Mouse (Mus musculus): ENCODE results near the gene Gm20715.
A peak's percentile ranks its signal among the peaks of the same experiment; 100 is the strongest.
"Not testable (repeated sequence)": the region's sequence is repeated elsewhere in the genome, so short reads cannot be mapped to it uniquely, and the experiment has no call there.

Gene Gm20715

DNA sequence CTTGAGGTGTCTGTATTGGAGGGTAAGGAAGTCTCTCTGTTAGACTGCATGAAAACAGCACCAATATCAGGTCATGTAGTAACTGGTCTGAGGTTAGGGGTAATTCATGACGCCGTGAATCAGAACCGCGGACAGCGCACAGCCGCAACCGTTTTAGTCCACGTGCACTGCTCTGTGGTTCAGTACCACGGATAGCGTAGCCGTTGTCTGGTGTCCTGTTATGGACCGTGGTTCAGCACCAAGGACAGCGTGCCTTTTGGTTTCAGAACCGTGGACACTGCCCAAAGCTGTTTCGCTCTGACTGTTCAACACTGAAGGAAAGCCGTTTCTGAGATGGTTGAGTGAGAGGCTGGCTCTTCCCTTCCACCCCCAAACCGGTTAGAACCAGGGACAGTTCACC is at the start of gene Gm20715:
Gene Gm20715, plus strand, starts transcription at position 235 of the 400 bp plus-strand sequence.
- DNase-seq (ENCODE audit: low read depth, low spot score): peak; percentile 97

DNA sequence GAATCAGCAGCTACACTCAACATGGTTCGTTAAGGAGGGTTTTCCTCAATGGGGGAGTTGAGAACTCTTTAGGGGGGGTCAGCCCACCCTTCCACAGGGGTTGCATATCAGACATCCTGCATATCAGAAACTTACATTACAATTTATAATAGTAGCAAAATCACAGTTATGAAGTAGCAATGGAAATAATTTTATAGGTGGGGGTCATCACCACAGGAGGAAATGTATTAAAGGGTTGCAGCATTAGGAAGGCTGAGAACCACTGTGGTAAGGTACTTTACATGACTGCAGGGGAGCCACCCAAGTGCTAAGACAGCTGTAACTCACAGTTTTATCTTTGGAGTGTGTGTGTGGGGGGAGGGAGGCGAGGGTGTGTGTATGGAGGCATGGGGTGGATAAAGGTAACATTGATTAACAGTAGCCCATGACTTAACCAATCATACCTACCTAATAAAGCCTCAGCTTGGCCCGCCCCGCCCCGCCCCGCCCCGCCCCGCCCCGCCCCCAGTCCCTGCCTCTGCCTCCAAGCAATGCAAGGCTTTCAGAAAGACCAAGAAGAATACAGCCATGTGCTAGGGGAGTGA is 49.5 kb upstream of the Gm20715 start:
- DNase-seq (ENCODE audit: low read depth, low spot score): no peak

DNA sequence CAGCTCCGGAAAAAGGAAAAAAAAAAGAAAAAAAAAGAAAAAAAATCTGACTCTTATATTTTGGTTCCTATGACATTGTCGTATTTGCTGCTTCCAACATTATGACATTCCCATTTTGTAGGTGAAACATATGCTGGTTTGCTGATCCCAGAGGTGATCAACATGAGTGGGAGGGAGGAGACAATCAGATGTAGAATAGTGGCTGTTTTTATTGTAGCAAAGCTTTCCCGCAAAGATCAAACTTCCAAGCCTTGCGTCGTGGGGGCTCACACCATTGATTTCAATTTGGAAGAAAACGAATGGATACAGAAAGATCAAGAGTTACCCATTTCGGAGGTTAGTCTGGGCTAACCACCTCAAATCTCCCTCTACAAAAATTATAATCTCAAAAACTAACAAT is 48.3 kb upstream of the Gm20715 start:
- no peak for DNase-seq (ENCODE audit: low read depth, low spot score)

- peak; percentile 99 for DNase-seq (ENCODE audit: low read depth, low spot score)
Measured at GRCm38 (mm10) chr7:6362268-6363046, 47.6 kb upstream of the Gm20715 start.

GRCm38 (mm10) chr7:6363047-6363488 is 47.0 kb upstream of the Gm20715 start, which contains the start of gene Zfp78:
Gene Zfp78 (plus strand): TSS chr7:6363280.
- peak; percentile 97 for DNase-seq (ENCODE audit: low read depth, low spot score)

DNA sequence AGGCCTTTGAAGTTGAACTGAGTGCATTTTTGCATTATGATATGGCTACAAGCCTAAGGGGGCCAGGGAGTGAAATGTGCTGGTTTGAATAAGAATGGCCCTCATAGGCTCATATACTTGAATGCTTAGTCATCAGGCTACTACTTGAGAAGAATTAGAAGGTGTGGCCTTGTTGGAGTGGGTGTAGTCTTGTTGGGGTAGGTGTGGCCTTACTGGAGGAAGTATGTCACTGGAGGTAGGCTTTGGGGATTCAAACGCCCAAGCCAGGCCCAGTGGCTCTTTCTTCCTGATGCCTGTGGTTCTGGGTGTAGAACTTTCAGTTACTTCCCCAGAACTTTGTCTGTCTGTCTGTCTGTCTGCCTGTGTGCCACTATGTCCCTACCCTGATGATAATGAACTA is 45.3 kb upstream of the Gm20715 start:
- peak; percentile 64 for DNase-seq (ENCODE audit: low read depth, low spot score)

DNA sequence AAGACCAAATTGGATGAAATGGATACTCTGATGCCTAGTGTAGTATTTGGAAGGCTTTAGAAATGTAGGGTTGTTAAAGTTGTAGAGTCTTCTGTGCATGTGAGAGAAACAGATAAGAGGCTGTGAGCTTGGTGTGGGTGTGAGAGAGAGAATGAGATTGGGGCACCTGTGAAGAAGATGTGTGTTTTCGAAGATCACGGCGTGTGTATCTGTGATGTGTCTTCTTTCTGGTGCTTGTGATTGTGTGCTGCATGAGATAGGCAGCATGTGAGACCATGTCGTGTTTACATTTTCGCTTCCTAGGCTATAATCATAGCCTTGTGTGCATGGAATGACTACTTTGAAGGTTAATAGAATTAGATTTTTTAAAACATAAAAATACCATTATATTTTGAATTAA is 42.9 kb upstream of the Gm20715 start:
- DNase-seq (ENCODE audit: low read depth, low spot score): no peak

- not testable (repeated sequence) for DNase-seq (ENCODE audit: low read depth, low spot score)
Measured at GRCm38 (mm10) chr7:6368146-6368545, 41.9 kb upstream of the Gm20715 start.

DNA sequence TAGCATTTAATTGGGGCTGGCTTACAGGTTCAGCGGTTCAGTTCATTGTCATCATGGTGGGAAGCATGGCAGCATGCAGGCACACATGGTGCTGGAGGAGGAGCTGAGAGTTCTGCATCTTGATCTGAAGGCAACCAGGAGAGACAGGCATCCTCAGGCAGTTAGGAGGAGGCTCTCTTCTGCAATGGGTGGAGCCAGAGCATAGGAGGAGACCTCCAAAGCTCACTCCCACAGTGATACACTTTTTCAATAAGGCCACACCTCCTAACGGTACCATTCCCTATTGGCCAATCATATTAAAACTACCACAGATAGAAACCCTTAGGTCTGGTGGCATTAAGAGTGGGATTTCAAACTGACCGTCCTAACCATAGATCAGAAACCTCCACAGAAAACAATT is 40.6 kb upstream of the Gm20715 start:
- no peak for DNase-seq (ENCODE audit: low read depth, low spot score)

DNA sequence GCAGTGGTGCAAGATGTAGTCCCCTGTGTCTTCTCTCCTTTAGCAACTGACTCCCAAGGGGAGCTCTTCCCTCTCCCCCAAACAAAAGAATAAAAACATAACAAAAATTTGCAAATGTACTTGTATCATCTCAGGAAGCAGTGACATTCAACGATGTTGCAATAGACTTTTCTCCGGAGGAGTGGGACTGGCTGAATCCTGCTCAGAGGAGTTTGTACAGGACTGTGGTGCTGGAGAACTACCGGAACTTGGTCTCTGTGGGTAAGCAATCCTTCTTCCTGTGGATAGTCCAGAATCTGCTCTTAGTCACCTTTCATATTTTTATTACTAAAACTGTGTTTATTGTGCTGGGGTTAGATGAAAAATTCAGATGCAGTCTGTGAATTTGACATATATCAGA is 37.1 kb upstream of the Gm20715 start:
- no peak for DNase-seq (ENCODE audit: low read depth, low spot score)

DNA sequence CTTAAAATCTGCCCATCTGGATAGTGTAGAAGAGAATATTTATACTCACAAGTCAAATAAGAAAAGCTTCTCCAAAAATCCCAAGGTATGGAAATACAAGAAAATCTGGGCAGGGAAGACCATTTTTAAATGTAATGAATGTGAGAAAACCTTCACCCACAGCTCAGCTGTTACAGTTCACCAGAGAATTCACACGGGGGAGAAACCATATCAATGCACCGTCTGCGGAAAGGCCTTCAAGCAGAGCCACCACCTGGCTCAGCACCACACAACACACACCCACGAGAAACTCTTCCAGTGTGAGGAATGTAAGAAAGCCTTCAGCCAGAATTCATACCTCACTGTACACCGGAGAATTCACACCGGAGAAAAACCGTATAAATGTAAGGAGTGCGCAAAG is 31.6 kb upstream of the Gm20715 start:
- DNase-seq (ENCODE audit: low read depth, low spot score): no peak

DNA sequence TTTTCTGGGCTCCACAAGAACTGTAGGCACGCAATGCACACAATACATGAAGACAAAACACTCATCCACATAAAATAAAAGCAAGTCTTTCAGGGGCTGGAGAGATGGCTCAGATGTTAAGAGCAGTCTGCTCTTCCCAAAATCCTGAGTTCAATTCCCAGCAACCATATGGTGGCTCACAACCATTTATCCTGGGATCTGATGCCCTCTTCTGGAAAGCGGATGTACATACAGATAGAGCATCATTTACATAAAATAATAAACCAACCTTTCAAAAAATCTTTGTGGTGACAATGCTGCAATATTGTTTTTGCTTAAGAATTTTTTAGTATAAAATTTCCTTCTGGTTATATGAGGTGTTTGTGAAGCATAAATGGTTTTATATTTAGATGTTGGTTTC is 28.6 kb upstream of the Gm20715 start:
- DNase-seq (ENCODE audit: low read depth, low spot score): peak; percentile 36

GRCm38 (mm10) chr7:6383044-6383455 is 27.0 kb upstream of the Gm20715 start, which contains the start of gene Zfp28:
Gene Zfp28 (plus strand): TSS chr7:6383295.
- DNase-seq (ENCODE audit: low read depth, low spot score): peak; percentile 98

DNA sequence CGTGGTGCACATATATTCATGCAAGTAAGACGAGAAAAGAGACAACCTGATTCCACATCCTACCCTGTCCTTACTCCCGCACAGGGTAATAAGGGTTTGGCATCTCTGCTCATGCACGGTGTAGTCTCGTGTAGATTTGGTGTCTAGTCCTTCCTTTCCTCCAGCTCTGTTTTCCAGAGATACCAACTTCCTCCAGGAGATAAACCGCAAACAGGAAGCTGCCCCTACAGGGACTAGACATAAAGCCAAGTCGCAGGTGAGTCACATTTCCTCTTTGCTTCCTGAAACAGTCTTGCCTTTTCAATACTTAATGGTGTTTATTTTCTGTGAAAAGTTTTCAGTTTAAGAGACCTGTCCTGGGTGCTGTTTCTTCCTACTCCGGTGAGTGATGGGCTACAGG is 26.1 kb upstream of the Gm20715 start:
- no peak for DNase-seq (ENCODE audit: low read depth, low spot score)

- DNase-seq (ENCODE audit: low read depth, low spot score): no peak
Measured at GRCm38 (mm10) chr7:6386995-6387394, 23.1 kb upstream of the Gm20715 start.

DNA sequence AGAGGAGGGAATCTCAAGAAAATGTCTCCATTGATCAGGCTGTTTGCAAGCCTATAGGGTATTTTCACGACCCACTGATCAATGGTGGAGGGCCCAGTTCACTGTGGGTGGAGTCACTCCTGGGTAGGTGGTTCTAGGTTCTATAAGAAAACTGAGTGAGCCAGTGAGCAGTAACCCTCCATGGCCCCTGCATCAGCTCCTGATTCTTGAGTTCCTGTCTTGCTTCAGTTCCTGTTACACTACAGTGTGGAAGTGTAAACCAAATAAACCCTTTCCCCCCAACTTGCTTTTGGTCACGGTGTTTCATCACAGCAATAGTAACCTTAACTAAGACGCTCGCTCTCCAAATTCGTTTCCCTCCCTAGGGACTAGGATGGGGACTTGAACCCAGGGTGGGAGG is 21.1 kb upstream of the Gm20715 start:
- DNase-seq (ENCODE audit: low read depth, low spot score): no peak

- no peak for DNase-seq (ENCODE audit: low read depth, low spot score)
Measured at GRCm38 (mm10) chr7:6389449-6389848, 20.6 kb upstream of the Gm20715 start.

DNA sequence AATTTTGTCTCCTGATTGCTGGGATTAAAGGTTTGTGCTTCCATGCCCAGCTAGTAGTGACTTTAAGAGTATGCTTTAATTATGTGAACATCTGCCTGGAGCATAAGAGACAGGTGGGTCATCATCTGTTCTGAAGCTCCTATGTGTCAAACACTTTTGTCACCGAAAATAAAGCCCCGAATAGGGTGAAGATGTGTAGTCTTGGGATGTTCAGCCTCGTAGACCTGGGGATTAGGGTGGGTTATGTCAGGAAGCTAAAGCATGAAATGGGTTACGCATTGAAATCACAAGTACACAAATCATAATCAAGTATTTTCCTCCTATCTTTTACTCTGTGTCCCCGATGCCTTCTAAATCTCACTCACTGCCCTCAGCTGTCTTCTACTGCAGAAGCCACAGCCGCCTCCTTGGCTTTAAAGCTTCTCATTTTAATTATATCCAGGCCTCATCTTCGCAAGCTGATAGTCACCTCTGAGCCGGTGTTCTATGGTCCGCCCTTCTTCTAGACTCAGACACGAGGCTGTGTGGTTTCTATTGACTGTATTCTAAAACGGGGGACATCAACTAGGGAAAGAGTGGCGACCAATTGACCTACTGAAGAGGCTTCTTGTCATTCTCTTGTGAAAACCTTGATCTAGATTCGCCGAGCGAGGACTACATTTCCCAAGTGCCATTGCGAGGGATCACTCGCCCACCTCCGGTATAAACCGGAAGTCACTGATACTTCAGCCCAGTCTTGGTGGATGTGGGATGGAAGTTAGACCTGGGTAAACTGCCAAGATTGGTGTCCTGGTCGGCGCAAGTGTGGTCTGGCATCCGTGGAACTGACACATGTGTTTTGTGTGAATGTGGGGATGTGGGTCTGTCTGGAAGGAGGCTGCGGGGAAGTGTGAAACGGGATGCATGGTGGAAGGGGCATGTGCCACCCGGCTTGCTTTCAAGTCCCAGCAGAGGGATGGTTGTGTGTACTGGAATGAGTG is 11.8 kb upstream of the Gm20715 start, which contains the start of gene Smim17:
Gene Smim17, plus strand, starts transcription at position 720 of the 980 bp plus-strand sequence.
- peak; percentile 55 for DNase-seq (ENCODE audit: low read depth, low spot score)

- peak; percentile 23 for DNase-seq (ENCODE audit: low read depth, low spot score)
Measured at GRCm38 (mm10) chr7:6414626-6415441, 4.8 kb downstream of the Gm20715 start.

DNA sequence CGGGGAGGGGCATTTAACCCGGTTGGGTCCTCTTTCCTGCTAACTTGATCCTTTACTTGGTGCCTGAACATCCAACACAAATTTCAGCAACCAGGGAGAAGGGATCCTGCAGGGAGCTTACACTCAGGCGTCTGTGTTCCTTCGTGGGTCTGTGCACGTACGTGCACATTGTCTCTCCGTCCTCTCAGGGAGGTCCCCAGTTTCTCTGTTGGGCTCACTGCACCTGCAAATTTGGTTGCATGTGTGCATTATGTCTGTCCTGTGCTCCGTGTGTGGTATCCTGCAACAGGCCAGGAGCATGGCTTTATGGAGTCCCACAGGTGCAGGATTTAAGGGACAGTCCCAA is 5.3 kb downstream of the Gm20715 start:
- no peak for DNase-seq (ENCODE audit: low read depth, low spot score)

DNA sequence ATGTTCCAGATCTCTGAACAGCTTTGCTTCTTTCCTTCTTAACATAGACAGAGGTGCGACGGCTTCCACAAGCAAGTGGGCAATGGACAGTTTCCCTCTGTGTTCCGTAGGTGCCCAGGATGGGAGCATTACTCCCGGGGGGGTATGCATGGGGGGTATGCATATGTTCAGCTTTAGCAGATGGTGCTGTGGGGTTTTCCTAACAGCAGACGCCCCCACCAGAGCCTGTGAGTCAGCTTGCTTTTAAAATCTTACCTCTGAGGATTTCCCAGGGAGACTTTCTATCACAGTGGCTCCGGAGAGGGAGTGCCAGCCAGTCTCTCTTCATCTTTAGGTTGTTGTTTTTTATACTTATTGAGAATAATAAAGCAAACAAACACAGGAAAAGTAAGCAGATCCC is 9.8 kb downstream of the Gm20715 start:
- no peak for DNase-seq (ENCODE audit: low read depth, low spot score)

Measured in ES-CJ7 (cell line).